Mouse (Mus musculus) embryonic facial prominence, embryonic 10.5 days (tissue): ENCODE data around the gene Depdc1b. TPM values are rescaled to one million over a fixed set of nuclear protein-coding genes. Genes with fewer than 3 reads are reported as not detected.

Experiments
- DNase-seq: peaks from one replicate; pipeline ENCODE4 v3.0.0-alpha.2; 2017; ENCODE audit warnings: low spot score
- H3K27ac ChIP-seq: fragments of 300-500 bp; sonication (generic); replicated peaks from 2 replicates; pipeline ENCODE4 v1.5.1; 2016; ENCODE audit warnings: mild to moderate bottlenecking
- H3K27me3 ChIP-seq: fragments of 300-500 bp; sonication (generic); replicated peaks from 2 replicates; pipeline ENCODE4 v1.6.1; 2016; ENCODE audit warnings: low read depth, mild to moderate bottlenecking; ENCODE audit not compliant: poor library complexity, severe bottlenecking
- H3K36me3 ChIP-seq: fragments of 300-500 bp; sonication (generic); replicated peaks from 2 replicates; pipeline ENCODE4 v1.6.1; 2016; ENCODE audit warnings: mild to moderate bottlenecking, moderate library complexity
- H3K4me1 ChIP-seq: fragments of 300-500 bp; sonication (generic); 2 replicates; pipeline ENCODE4 v1.6.1; 2016
- H3K4me3 ChIP-seq: fragments of 300-500 bp; sonication (generic); 2 replicates; pipeline ENCODE4 v1.5.1; 2016; ENCODE audit warnings: mild to moderate bottlenecking, moderate library complexity
- H3K9me3 ChIP-seq: fragments of 300-500 bp; sonication (generic); 2 replicates; pipeline ENCODE4 v1.6.1; 2016; ENCODE audit warnings: mild to moderate bottlenecking
- WGBS: fragments of 180-500 bp; shearing (Covaris S2); methylation state at CpG from one replicate; pipeline ENCODE4 v1.1.7; 2016; 5-methylcytosine and 5-hydroxymethylcytosine counted together
- polyA plus RNA-seq: library from polyadenylated mRNA; unstranded; fragments of >200 nt; fragmentation: Nextera tagmentation; extraction: Ambion mirVana; gene quantifications from 2 replicates; pipeline ENCODE4 v1.2.1, GENCODE M21; 2016

The Depdc1b gene
- polyA plus RNA-seq, 1 experiment from 2014 or later: 18.7 TPM

- H3K4me1 ChIP-seq: peaks cover 19% of the 10 kb centered on the region
- 84% methylated on average over 7 of the region's 7 CpGs for WGBS
- no peak overlapping the region for H3K27ac ChIP-seq
- H3K27me3 ChIP-seq: no peaks in the 10 kb centered on the region
- H3K4me3 ChIP-seq: no peak overlapping the region
- peaks cover 15% of the 10 kb centered on the region for H3K36me3 ChIP-seq
- H3K9me3 ChIP-seq: no peaks in the 10 kb centered on the region
- no peak for DNase-seq
Observed at GRCm38 (mm10) chr13:108338076-108338836, 22.1 kb downstream of the Depdc1b start.

GRCm38 (mm10) chr13:108339907-108340596 is 23.9 kb downstream of the Depdc1b start:
- H3K4me1 ChIP-seq: peaks cover 9% of the 10 kb centered on the region
- no peak for DNase-seq
- H3K36me3 ChIP-seq: peaks cover 9% of the 10 kb centered on the region
- no peak overlapping the region for H3K27ac ChIP-seq
- H3K27me3 ChIP-seq: no peaks in the 10 kb centered on the region
- no peak overlapping the region for H3K4me3 ChIP-seq
- 88% methylated on average over 10 of the region's 10 CpGs for WGBS
- no peaks in the 10 kb centered on the region for H3K9me3 ChIP-seq

DNA sequence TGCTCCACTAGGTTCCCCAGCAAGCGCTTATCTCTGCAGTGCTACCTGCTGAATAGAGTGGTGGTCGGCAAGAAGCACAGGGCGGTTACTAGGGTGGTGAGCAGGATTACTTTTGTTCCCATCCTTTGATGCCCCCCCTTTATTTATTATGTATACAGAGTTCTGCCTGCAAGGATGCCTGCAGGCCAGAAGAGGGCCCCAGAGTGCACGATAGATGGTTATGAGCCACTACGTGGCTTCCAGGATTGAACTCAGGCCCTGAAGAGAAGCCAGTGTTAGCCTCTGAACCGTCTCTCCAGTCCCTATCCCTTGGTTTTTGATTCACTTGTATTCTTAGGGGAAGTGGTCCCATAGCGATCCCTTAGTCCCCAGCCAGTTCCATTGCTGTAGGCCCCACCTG is 25.5 kb downstream of the Depdc1b start:
- Histone ChIP-seq H3K27me3 (no peaks in the 10 kb centered on the region), H3K4me1 (peaks cover 2% of the 10 kb centered on the region; the same call in 1 of the 2 replicates), H3K36me3 (peaks cover 7% of the 10 kb centered on the region; the same call in 1 of the 2 replicates), H3K27ac (no peak overlapping the region), H3K4me3 (no peak overlapping the region), H3K9me3 (no peaks in the 10 kb centered on the region)
- DNase-seq: no peak
- WGBS: 79% methylated on average over 7 of the region's 7 CpGs

DNA sequence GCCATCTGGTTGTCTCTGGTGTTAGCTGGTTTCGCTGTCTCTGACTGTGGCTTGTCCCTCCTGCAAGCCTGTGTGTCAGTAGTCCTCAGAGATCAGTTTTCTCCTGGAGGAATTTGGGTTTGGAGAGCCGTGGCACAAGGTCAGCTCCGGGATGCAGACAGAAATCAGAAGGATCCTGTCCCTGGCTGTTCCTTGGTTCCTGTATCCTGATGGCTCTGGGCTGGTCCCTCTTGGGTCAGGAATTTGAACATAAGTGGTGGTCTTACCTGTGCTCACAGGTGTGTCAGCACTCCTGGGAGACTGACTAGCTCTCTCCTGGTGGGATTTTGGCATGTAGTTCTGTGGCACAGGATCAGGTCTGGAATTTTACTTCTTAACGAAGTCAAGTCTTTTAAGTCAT is 29.6 kb downstream of the Depdc1b start:
- Histone ChIP-seq H3K4me3 (no peak overlapping the region), H3K4me1 (no peaks in the 10 kb centered on the region), H3K27me3 (no peaks in the 10 kb centered on the region), H3K9me3 (no peaks in the 10 kb centered on the region), H3K36me3 (peaks cover 7% of the 10 kb centered on the region; the same call in 1 of the 2 replicates), H3K27ac (no peak overlapping the region)
- WGBS: 77% methylated on average over 4 of the region's 4 CpGs
- DNase-seq: no peak

DNA sequence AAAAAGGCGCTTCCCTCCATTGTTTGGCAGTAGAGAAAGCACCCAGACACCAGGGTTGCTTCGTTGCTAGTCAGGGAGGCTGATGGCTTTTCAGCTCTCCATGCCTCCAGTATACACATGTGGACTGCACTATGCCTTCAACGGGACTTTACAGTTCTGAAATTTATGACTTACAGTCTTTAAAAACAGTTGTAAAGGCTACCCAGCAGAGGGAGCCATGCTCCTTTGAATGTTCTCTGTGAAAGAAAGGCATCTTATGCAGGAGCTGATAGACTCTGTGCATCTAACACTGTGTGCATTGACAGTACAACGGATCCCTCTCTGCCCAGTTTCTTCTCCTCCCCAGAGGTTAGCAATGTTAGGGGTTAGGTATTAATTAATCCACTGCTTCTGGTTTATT is 30.9 kb downstream of the Depdc1b start:
- peak; percentile 34 for DNase-seq

DNA sequence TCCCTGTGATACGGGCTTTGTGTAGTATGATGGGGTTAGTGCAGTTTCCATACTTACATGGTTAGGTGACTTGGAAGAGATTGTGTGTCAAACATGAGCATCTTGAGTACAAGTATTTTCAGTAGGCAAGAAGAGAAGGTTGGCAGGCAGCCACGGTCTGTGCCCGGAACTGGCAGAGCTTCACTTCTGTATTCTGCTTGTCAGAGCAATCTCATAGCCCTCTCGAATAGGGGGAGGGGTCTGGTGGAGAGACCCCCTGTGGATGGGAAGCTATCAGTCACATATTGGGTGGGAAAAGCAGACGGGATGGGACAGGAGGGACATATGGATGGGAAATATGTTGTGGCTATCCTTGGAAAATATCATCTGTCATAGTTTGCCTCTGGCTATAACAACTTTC is 33.5 kb downstream of the Depdc1b start:
- Histone ChIP-seq H3K4me1 (no peaks in the 10 kb centered on the region), H3K27me3 (no peaks in the 10 kb centered on the region), H3K4me3 (no peak overlapping the region), H3K9me3 (no peaks in the 10 kb centered on the region), H3K36me3 (0 out of 2 replicates have a peak, but pooled peaks cover 5% of the 10 kb centered on the region), H3K27ac (no peak overlapping the region)
- no peak for DNase-seq
- 91% methylated on average over 5 of the region's 5 CpGs for WGBS

More for the DNA sequence above, 30.9 kb downstream of the Depdc1b start:
- Histone ChIP-seq H3K27ac (no peak overlapping the region), H3K4me1 (no peaks in the 10 kb centered on the region), H3K4me3 (no peak overlapping the region), H3K27me3 (no peaks in the 10 kb centered on the region), H3K9me3 (no peaks in the 10 kb centered on the region), H3K36me3 (peaks cover 3% of the 10 kb centered on the region; the same call in 1 of the 2 replicates)
- WGBS: 60% methylated on average over 4 of the region's 4 CpGs

GRCm38 (mm10) chr13:108353781-108354180 is 37.6 kb downstream of the Depdc1b start:
- H3K4me3 ChIP-seq: no peak overlapping the region

GRCm38 (mm10) chr13:108354804-108355552 is 38.8 kb downstream of the Depdc1b start:
- WGBS: 89% methylated on average over 12 of the region's 12 CpGs
- Histone ChIP-seq H3K4me3 (no peak overlapping the region), H3K9me3 (no peaks in the 10 kb centered on the region), H3K27ac (no peak overlapping the region), H3K27me3 (no peaks in the 10 kb centered on the region), H3K4me1 (no peaks in the 10 kb centered on the region), H3K36me3 (peaks cover 11% of the 10 kb centered on the region)
- no peak for DNase-seq

More at GRCm38 (mm10) chr13:108353781-108354180, 37.6 kb downstream of the Depdc1b start:
- WGBS: 81% methylated on average over 5 of the region's 5 CpGs
- H3K27ac ChIP-seq: no peak overlapping the region
- no peaks in the 10 kb centered on the region for H3K4me1 ChIP-seq
- peaks cover 9% of the 10 kb centered on the region for H3K36me3 ChIP-seq
- no peaks in the 10 kb centered on the region for H3K9me3 ChIP-seq
- no peak for DNase-seq
- no peaks in the 10 kb centered on the region for H3K27me3 ChIP-seq

GRCm38 (mm10) chr13:108357362-108357761 is 41.2 kb downstream of the Depdc1b start:
- Histone ChIP-seq H3K9me3 (no peaks in the 10 kb centered on the region), H3K4me1 (no peaks in the 10 kb centered on the region), H3K4me3 (no peak overlapping the region), H3K27me3 (no peaks in the 10 kb centered on the region), H3K27ac (no peak overlapping the region), H3K36me3 (peaks cover 11% of the 10 kb centered on the region)
- no peak for DNase-seq
- 45% methylated on average over 10 of the region's 10 CpGs for WGBS

DNA sequence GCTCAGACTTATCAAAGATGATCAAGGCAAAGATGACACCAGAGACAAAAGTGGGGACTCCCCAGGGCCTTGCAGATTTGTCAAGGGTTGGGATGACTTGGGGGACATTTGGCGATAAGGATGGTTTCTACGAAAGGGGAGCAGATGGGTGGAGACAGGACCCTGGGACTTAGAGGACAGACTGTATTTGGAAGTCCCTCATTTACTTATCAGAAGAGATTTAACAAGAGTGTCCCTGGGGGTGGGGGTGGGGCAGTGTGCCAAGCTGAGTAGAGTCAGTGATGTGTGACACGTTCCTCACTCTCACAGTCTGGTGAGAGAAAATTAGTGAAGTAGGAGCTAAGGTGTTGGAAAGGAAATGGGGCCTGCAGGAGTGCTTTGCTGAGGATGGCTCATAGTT is 42.1 kb downstream of the Depdc1b start:
- no peak for DNase-seq
- Histone ChIP-seq H3K4me3 (no peak overlapping the region), H3K36me3 (peaks cover 14% of the 10 kb centered on the region), H3K4me1 (no peaks in the 10 kb centered on the region), H3K27me3 (no peaks in the 10 kb centered on the region), H3K27ac (no peak overlapping the region), H3K9me3 (no peaks in the 10 kb centered on the region)
- 55% methylated on average over 3 of the region's 3 CpGs for WGBS

DNA sequence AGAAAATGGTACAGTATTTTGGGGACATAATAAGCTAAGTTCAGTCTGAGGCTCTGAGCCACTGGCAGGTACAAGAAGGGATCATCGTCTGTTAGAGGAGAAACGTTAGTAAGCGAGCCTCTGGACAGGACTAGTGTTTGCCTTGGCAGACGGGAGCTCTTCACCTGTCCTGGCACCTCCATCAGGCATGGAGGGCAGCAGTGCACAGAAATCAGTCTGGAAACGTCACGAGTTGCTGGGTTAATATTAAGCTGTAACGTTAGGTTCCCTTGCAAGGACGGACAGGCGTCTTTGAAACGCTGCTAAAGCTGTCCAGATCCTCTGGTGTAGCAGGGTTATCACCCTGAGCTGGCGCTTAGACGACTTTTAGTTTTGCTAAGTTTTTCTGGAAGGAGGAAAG is 51.4 kb downstream of the Depdc1b start:
- Histone ChIP-seq H3K36me3 (peaks cover 62% of the 10 kb centered on the region), H3K4me3 (no peak overlapping the region), H3K27me3 (no peaks in the 10 kb centered on the region), H3K27ac (no peak overlapping the region), H3K4me1 (no peaks in the 10 kb centered on the region), H3K9me3 (0 out of 2 replicates have a peak, but pooled peaks cover 6% of the 10 kb centered on the region)
- 95% methylated on average over 12 of the region's 12 CpGs for WGBS
- DNase-seq: no peak

DNA sequence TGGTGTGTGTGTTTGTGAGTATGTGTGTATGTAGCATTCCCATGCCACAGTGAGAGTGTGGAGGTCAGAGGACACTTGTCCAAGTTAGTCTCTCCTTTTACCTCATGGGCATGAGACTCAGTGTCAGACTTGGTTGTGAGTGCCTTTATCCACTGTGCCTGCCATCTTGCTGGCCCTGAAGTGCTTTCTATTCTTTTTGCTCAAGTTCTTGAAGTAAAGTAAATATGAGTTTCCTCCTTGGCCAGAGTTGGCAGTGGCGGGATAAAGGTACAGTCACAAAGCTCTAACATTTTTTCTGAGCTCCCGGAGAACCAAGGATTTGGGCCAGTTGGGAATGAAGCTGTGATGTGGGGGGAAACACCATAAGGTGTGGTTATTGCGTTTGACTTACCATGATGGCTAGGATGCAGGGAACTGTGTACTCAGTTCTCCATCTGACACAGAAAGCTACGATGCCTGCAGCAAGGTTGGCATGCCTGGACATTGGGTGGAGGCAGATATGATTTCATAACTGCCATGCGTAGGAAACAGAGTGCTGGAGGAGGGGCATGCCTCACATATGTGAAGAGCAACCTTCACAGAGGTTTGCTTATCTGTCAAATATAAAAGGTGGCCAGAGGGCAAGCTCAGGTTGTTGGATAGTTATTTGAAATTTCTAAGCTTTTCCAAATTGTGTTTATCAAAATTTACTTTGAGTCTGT is 54.3 kb downstream of the Depdc1b start:
- Histone ChIP-seq H3K4me1 (no peaks in the 10 kb centered on the region), H3K27ac (no peak overlapping the region), H3K9me3 (0 out of 2 replicates have a peak, but pooled peaks cover 2% of the 10 kb centered on the region), H3K4me3 (no peak overlapping the region), H3K27me3 (no peaks in the 10 kb centered on the region), H3K36me3 (peaks cover 58% of the 10 kb centered on the region)
- WGBS: 95% methylated on average over 5 of the region's 5 CpGs
- no peak for DNase-seq
